Mouse (Mus musculus) heart, postnatal 36 days (tissue): ENCODE measurements around the gene Tnfsf9. TPM values are rescaled to one million over a fixed set of nuclear protein-coding genes. Genes with fewer than 3 reads are reported as not detected.
"Not testable (repeated sequence)": the region's sequence is repeated elsewhere in the genome, so short reads cannot be mapped to it uniquely, and the experiment has no call there.

Source experiments
- DNase-seq, 2 experiments: peaks; one replicate each; pipeline ENCODE4 v3.0.0; 2021 to 2022
- intact Hi-C: fragments of 180-260 bp; cut with DNase I; formaldehyde crosslinking; loops from one replicate; pipeline ENCODE4 v1.15.1; 2025
- total RNA-seq, 2 experiments: library from RNA; stranded (reverse); gene quantifications; 2 replicates each; pipeline ENCODE4 v1.2.3; 2021

The Tnfsf9 gene
- total RNA-seq, 2 experiments from 2014 or later, result 0.33 to 0.53 TPM

DNA sequence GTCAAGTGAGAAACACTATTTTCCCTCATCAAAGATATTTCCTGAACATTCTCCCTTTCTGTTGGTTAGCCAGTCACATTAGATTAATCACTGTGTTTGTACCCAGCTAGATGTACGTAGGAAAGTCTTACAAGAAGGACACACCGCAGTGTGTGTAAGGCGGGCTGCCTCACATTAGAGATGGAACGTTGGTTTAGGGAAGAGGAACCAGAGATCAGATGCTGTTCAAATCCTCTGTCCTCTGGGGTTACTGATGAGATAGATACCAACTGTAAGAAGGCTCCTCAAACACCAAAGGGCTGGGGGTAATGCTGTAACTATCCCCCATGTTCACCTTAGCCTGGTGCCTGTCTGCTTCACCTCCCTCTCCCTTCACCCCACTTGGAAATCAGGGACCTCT, 19.7 kb downstream of the Tnfsf9 start:
- intact Hi-C loops, result no loop called here
- no peak for DNase-seq

DNA sequence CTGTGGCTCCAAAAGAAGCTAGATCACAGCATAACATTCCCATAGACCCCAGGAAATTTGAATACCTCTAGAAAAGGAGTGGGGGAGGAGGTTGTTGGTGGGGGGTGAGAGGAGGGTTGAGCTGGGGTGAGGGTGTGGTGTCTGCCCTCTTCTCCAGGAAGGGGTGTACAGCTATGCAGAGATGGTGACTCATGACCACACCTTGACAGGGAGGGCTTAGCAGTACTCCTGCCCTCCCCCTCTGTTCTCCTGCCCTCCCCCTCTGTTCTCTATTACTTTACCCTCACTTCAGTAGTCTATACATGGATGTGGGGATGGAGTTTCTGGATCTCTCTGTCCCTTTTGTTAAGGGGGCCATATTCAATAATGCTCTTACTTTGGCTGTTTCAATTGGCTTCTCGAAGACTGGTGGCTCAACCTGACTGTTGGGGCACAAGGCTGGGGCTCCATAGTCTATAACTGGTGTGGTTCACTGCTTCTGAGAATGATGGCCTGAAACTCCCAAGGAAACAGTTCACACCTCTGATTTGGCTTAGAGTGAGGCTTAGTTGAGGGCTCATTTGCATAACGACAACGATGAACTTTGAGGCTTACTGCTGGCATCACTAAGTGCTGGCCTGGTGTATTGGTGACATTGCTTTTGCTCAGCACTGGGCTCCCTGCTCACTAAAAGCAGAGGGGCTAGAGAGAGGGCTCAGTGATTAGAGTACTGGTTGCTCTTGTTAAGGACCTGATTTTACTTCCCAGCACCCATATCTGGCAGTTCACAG, 20.9 kb downstream of the Tnfsf9 start:
- no peak for DNase-seq
- intact Hi-C loops, result no loop called here

DNA sequence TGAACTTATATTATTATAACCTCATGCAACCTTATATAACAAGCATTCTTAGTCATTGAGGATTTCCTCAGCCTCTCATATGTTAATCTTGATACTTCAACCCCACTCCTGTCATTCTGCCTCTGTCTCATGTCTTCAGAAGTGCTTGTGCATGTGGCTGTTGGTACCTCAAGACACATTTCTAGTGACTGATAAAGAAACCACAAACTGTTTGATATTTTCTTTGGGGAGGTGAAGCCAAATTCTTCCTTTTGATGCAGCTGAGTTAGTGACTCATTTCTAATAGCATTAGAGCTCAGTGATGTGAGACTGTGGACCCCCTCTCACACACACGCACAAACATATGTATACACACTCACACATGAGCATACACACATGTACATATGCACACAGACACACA, 26.7 kb downstream of the Tnfsf9 start:
- no peak for DNase-seq
- intact Hi-C loops, result no loop called here

DNA sequence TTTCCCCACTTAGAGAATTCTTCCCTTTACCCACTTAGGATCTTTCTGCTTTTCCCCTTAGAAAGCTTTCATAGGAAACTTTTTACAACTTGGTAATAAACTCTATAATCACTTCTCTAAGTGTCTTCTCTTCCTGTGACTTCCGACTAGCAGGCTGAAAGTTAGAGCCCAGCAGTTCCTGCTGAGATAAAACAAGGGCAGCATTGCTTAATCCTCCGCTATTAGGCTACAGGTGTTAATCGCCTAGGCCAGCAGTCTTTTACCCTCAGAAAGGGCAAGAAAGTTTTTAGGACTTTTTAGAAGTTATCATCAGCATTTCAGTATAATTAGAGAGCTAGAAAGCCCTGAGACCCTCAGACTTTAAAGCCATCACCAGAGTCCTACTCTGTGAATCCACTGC, 28.9 kb downstream of the Tnfsf9 start:
- DNase-seq, intact Hi-C loops: not testable (repeated sequence)

DNA sequence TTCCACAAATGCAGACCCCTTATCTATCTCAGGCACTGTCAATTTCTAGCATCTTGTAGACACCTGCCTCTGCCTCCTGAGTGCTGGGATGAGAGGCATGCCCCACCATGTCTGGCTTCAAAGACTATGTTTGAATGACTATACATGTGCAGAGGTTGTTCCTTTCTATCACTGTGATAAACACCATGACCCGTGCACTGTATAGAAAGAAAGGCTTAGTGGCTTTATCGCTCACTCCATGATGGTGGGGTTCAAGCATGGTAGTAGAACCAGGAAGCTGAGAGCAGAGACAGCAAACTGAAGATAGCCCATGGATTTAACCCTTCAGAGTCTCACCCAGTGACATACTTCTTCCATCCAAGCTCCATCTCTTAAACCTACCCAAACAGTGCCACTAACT, 29.6 kb downstream of the Tnfsf9 start:
- no peak for DNase-seq
- intact Hi-C loops, result no loop called here

DNA sequence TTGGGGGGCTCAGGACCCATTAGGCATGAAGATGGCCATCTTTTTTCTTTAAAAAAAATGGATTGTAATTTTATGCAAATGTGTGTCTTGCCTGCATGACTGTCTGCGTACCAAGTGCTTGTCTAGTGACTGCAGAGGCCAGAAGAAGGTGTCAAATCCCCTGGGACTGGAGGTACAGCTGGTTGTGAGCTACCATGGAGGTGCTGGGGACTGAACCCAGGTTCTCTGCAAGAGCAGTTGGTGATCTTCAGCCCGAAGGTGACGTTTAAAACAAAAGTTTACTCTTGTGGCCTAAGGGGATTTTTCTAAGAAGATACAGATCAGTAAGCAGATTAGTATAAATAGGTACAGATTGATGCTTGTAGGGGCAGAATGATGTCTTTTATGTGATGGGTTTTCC, 30.5 kb downstream of the Tnfsf9 start:
- intact Hi-C loops, result no loop called here
- DNase-seq, result no peak

DNA sequence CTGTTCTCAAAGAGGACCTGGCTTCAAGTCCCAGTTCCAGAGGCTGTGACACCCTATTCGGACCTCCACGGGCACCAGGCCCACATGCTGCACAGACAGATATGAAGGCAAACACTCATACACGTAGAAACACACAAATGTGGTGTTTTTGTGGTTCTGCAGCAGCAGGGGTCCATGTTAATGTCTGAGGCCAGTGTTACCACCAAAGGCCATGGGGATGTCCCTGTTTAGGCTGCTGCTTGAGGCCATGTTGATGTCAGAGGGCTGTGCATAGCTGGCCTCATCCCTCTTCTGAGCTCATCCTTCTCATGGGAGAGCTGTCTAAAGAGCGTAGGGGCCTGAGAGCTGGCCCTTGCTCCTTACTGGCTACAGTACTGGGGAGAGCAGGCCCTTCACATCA, 33.6 kb downstream of the Tnfsf9 start:
- no peak for DNase-seq
- intact Hi-C loops, result no loop called here

DNA sequence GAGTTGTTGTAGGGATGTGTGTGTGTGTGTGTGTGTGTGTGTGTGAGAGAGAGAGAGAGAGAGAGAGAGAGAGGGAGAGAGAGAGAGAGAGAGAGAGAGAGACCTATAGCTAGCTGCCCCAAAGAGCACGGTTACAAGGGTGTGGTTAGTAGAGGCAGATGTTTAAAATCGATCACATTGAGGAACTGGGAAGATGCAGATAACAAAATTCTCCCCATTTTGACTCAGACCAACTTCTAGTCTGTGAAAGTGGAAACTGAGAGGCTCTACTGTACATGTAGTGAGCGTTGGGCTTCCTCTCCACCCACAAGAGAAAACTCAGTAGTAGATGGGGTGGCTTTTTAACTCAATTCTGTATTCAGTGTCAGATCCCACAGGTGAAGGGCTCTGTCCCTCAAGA, 34.6 kb downstream of the Tnfsf9 start:
- intact Hi-C loops, result no loop called here
- no peak for DNase-seq

DNA sequence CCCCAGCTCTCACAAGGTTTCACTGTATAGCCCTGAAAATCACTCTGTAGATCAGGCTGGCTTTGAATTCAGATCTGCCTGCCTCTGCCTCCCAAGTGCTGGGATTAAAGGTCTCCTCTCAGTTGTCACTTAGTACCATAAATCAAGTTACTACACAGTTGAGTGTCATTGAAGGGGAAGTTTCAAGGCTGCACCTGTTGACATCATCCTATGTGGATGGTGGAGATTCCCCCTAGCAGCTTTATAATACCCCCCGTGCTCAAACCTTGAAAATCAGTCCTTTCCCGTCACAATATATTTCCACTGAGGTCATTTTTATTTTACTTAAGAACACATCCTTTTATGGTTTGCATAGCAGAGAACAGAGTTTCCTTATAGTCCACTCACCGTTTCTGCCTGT, 38.6 kb downstream of the Tnfsf9 start:
- no peak for DNase-seq
- intact Hi-C loops, result no loop called here

DNA sequence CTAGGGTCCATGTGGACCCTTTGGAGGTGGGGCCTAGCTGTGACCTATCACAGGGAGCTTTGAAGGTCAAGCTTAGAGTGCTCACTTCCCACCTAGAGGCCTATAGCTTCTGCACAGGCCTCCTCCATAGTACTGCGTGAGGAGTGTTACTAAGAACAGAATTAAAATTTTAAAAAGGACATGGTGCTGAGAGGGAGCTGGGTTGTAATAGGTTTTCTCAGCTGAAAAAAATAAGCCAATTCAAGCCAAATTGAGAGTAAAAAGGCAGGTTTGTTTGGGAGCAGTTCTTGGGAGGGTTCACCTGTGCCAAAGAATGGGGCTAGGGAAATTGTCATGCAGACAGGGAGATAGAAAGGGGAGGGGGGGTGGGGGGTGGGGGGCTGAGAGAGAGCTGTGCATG, 40.0 kb downstream of the Tnfsf9 start:
- intact Hi-C loops, result no loop called here
- DNase-seq, result no peak

DNA sequence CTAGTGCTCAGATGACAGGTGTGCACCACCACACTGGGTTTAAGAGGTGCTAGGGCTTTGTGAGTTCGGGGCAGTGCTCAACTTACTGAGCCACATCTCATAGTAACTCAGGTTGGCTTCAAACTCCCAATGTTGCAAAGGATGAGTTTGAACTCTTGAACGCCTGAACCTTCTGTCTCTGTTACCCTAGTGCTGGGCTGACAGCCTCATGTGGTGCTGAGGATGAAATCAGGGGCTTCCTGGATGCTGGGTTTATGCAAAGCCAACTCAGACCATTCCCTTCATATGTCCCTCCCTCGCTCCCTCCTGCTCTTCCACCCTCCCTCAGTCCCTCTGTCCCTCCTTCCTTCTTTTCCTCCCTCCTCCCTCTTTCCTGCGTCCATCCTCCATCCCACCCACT, 43.2 kb downstream of the Tnfsf9 start:
- intact Hi-C loops, result no loop called here
- no peak for DNase-seq

DNA sequence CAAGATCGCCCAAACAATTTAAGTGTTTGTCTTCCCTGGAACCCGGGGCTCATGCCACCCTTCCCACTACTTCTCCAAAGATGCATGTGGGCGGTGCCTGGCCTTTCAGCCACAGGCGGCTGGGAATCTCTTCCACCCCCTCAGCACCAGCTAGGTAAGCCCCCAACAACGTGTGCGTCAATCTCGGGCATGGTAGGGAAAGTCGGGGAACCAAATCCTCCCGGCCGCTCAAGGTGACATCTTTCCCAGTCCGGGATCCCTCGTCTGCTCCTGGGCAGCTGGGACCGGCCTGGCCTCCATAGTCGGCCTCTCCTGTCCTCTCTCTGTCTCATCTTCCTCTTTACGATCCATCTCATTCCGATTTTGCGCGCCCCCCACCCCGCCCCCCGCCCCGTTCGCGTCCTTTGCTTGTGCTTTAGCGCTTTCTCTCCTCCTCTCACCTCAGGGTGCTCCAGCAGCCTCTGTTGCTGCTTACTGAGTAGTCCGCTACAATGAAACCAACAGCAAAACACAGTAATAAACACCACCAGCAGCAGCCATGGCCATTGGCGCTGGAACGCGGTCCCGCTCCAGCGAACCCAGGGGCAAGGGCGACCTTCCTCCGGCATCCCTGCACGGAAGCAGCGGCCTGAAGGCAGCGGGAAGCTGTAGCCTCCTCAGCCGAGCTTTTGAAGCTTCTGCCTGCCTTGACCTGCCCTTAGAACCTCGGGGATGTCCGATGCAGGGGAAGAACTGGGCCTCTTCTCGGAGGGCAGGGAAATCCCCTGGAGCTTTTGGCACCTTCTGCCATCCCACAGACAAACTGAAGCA, 44.1 kb downstream of the Tnfsf9 start, which contains the start of gene Cd70:
Gene Cd70 (minus strand): TSS at position 784 of the 810 bp plus-strand sequence.
- DNase-seq, result no peak
- intact Hi-C loops, result no loop called here

DNA sequence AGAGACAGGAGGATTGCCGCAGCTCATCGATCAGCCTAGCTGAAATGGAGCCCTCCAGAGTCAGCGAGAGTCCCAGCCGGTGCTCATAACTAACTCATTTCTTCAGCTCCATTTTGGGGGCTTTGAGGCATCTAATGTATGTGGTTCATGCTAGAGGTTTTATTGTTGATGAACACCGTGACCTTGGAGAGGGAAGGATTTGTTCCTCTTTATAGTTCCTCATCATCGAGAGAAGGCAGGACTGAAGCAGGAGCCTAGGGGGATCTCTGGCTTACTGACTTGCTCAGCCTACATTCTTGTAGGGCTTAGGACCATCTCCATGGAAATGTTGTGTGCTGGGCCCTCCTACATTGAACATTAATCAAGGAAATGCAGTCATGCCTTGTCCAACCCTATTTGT, 47.9 kb downstream of the Tnfsf9 start:
- intact Hi-C loops, result loop anchor here (5.0 kb wide), 1 partner anchor 41 kb away; no protein-coding TSS in a partner anchor
- no peak for DNase-seq

DNA sequence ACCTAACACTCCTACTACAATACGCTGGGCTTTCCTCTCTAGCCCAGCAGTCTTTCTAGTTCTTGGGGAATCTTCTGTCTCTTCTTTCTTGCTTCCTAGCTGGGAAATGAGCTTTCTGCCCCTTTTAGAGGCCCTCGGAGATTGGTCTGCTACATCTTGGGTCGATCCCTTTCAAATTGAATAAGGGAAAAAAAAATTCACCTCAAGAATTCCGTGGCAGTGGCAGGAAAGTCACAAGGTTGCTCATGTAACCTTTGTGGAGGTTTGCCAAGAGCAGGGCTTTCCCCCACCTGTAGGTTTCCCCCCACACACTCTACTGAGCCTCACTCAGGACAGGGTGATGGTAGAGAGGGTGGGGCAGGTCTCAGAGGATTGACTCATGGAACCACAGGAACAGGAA, 48.7 kb downstream of the Tnfsf9 start:
- intact Hi-C loops, result loop anchor here (5.0 kb wide), 1 partner anchor 41 kb away; no protein-coding TSS in a partner anchor
- DNase-seq, result no peak

Other genes starting within 250 kb of the Tnfsf9 start
- not detected for gene Acsbg2, start 230.9 kb upstream of the Tnfsf9 start, total RNA-seq
- gene 1700061G19Rik, start 229.8 kb upstream of the Tnfsf9 start, total RNA-seq, result not detected
- gene Mllt1, start 169.9 kb upstream of the Tnfsf9 start, total RNA-seq, result 10 to 100 TPM; 23.9 to 25.9 TPM
- gene Acer1, start 123.2 kb upstream of the Tnfsf9 start, total RNA-seq, result not detected
- 10 to 100 TPM; 79.5 to 80.4 TPM for gene Clpp, start 115.0 kb upstream of the Tnfsf9 start, total RNA-seq
- gene Alkbh7, start 108.0 kb upstream of the Tnfsf9 start, total RNA-seq, result 10 to 100 TPM; 67.5 to 69.9 TPM
- not detected for gene Pspn, start 105.3 kb upstream of the Tnfsf9 start, total RNA-seq
- 10 to 100 TPM; 18.9 to 19.1 TPM for gene Gtf2f1, start 94.0 kb upstream of the Tnfsf9 start, total RNA-seq
- gene Gm17949, start 93.9 kb upstream of the Tnfsf9 start, total RNA-seq, result not detected
- gene Khsrp, start 73.8 kb upstream of the Tnfsf9 start, total RNA-seq, result 10 to 100 TPM; 45.9 to 47.7 TPM
- not detected for gene Slc25a41, start 63.7 kb upstream of the Tnfsf9 start, total RNA-seq
- gene Crb3, start 46.2 kb upstream of the Tnfsf9 start, total RNA-seq, result under 1 TPM in 1 of 2 experiments, not detected in 1; 0.35 TPM
- 10 to 100 TPM; 58.1 to 69.8 TPM for gene Slc25a23, start 45.5 kb upstream of the Tnfsf9 start, total RNA-seq
- gene Dennd1c, start 26.8 kb upstream of the Tnfsf9 start, total RNA-seq, result 1 to 10 TPM; 1.4 to 2.0 TPM
- gene Tubb4a, start 17.5 kb upstream of the Tnfsf9 start, total RNA-seq, result 1 to 10 TPM; 1.8 to 1.9 TPM
- gene Cd70, start 44.5 kb downstream of the Tnfsf9 start, total RNA-seq, result not detected
- not detected for gene Tnfsf14, start 88.9 kb downstream of the Tnfsf9 start, total RNA-seq
- gene C3, start 122.8 kb downstream of the Tnfsf9 start, total RNA-seq, result 10 to 100 TPM; 96.2 to 97.5 TPM
- 10 to 100 TPM; 32.0 to 32.1 TPM for gene Gpr108, start 143.1 kb downstream of the Tnfsf9 start, total RNA-seq
- 100 to 1,000 TPM; 113 to 124 TPM for gene Trip10, start 144.1 kb downstream of the Tnfsf9 start, total RNA-seq
- gene Vav1, start 173.8 kb downstream of the Tnfsf9 start, total RNA-seq, result 1 to 10 TPM; 1.4 to 2.5 TPM